Mouse (Mus musculus) hindbrain, embryonic 14.5 days (tissue): ENCODE measurements around the gene St13. TPM values are rescaled to one million over a fixed set of nuclear protein-coding genes. Genes with fewer than 3 reads are reported as not detected.
"Not testable (repeated sequence)": the region's sequence is repeated elsewhere in the genome, so short reads cannot be mapped to it uniquely, and the experiment has no call there.

Source experiments
- ATAC-seq: fragments of 200-750 bp; cut with Nextera tagmentation; 2 replicates; pipeline ENCODE4 v1.8.0; 2017; ENCODE audit warnings: moderate number of reproducible peaks, mild to moderate bottlenecking, moderate TSS enrichment, moderate library complexity; ENCODE audit not compliant: low FRiP score
- DNase-seq: peaks from one replicate; pipeline ENCODE4 v3.0.0-alpha.2; 2015; ENCODE audit warnings: low spot score
- H3K27ac ChIP-seq: fragments of 300-500 bp; sonication (generic); 2 replicates; pipeline ENCODE4 v1.5.1; 2014; ENCODE audit warnings: mild to moderate bottlenecking, moderate library complexity
- H3K27me3 ChIP-seq: fragments of 300-500 bp; sonication (generic); 2 replicates; pipeline ENCODE4 v1.6.1; 2014; ENCODE audit warnings: mild to moderate bottlenecking, low read length, mixed read lengths; ENCODE audit not compliant: control insufficient read depth, insufficient read depth
- H3K36me3 ChIP-seq: fragments of 300-500 bp; sonication (generic); replicated peaks from 2 replicates; pipeline ENCODE4 v1.6.1; 2014; ENCODE audit not compliant: control insufficient read depth, insufficient read depth
- H3K4me1 ChIP-seq: fragments of 300-500 bp; sonication (generic); replicated peaks from 2 replicates; pipeline ENCODE4 v1.6.1; 2014; ENCODE audit warnings: antibody characterized with exemption, low read length, mixed read lengths; ENCODE audit not compliant: control insufficient read depth, insufficient read depth
- H3K4me2 ChIP-seq: fragments of 300-500 bp; sonication (generic); replicated peaks from 2 replicates; pipeline ENCODE4 v1.6.1; 2014; ENCODE audit warnings: mild to moderate bottlenecking, moderate library complexity
- H3K4me3 ChIP-seq: fragments of 300-500 bp; sonication (generic); replicated peaks from 2 replicates; pipeline ENCODE4 v1.5.1; 2014; ENCODE audit warnings: mild to moderate bottlenecking, low read length
- H3K9ac ChIP-seq: fragments of 300-500 bp; sonication (generic); 2 replicates; pipeline ENCODE4 v1.6.1; 2014
- H3K9me3 ChIP-seq: fragments of 300-500 bp; sonication (generic); 2 replicates; pipeline ENCODE4 v1.6.1; 2016; ENCODE audit warnings: low read length; ENCODE audit not compliant: control insufficient read depth
- WGBS: fragments of 180-500 bp; shearing (Covaris S2); extraction: QIAGEN DNeasy Blood & Tissue Kit; methylation state at CpG from one replicate; pipeline ENCODE4 v1.1.7; 2014; 5-methylcytosine and 5-hydroxymethylcytosine counted together
- polyA plus RNA-seq: library from polyadenylated mRNA; unstranded; fragments of >200 nt; fragmentation: Nextera tagmentation; extraction: Ambion mirVana; gene quantifications from 2 replicates; pipeline ENCODE4 v1.2.1, GENCODE M21; 2014

The St13 gene
- polyA plus RNA-seq, 1 experiment from 2014 or later: 172 TPM

DNA sequence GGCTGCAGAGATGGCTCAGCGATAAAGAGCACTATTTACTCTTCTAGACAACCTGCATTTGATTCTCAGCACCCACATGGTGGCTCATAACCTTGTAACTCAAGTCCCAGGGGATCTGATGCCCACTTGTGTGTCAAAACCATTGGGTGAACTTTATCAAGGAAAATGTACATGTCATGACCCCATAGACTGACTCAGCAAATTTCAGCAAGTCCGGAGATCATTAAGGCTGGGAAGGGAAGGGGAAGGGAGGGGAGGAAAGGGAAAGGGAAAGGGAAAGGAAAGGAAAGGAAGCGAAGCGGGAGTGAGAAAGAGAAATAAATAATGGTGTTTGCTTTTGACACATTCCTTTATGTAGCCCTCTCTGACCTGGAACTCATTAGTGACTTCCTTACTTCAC lies 18.2 kb upstream of the St13 start:
- no peak overlapping the region for H3K4me3 ChIP-seq
- no peaks in the 10 kb centered on the region for H3K9me3 ChIP-seq
- no peak overlapping the region for H3K4me2 ChIP-seq
- no peak overlapping the region for H3K9ac ChIP-seq
- 0 out of 2 replicates have a peak, but pooled peaks cover 3% of the 10 kb centered on the region for H3K36me3 ChIP-seq
- no peak overlapping the region for H3K27ac ChIP-seq
- no peaks in the 10 kb centered on the region for H3K27me3 ChIP-seq
- no peaks in the 10 kb centered on the region for H3K4me1 ChIP-seq
- ATAC-seq: no peak
- 98% methylated on average over 4 of the region's 4 CpGs for WGBS
- no peak for DNase-seq

DNA sequence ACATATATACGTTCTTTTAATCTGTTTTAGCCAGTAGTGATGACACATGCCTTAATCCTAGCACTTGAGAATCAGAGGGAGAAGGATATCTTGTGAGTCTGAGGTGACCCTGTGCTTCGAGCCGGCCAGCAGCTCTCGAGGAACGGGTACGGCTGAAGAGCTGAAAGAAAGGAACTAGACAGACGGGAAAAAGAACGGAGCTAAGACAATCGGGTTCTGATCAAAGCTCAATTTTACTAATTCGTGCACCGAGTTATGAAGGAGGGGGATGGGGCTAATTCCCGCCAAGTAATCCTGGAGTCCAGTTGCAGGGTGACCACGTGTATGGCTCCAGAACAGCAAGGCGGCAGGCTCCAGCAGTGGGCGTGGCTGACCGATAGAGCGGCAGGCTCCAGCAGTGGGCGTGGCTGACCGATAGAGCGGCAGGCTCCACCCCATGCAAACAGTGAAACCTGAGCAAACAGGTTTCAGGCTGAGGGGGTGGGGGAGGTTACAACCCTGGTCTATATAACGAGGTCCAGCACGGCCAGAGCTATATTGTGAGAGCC lies 17.0 kb upstream of the St13 start:
- not testable (repeated sequence) for H3K9me3 ChIP-seq, H3K4me1 ChIP-seq, H3K4me3 ChIP-seq, ATAC-seq, DNase-seq, H3K27ac ChIP-seq, H3K36me3 ChIP-seq, H3K27me3 ChIP-seq
- Histone ChIP-seq H3K4me2 (peak overlapping the region; percentile 34; the same call in 1 of the 2 replicates), H3K9ac (peak overlapping the region; percentile 12; the same call in 1 of the 2 replicates)
- 12% methylated on average over 22 of the region's 22 CpGs for WGBS

DNA sequence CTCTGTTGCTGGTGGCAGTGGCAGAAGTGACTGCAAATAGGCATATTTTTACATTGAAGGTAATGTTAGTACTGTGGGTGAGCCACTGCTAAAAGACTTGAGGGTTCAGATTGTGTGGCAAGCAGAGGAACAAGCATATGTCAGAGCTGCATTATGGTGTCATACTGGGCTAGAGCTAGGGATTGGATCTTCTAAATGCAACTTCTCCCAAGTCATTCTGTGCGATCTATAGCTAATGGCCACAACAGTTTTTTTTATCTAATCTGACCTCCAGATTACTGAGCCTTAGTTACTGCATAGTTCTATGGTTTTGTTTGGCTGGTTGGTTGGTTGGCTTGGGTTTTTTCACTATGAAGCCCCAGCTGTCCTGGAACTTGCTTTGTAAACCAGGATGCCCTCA lies 8.3 kb upstream of the St13 start, which contains the start of gene Dnajb7:
Gene Dnajb7, minus strand, starts transcription at position 101 of the 400 bp plus-strand sequence.
- H3K4me1 ChIP-seq: no peaks in the 10 kb centered on the region
- no peak within 1 kb of the TSS for H3K4me2 ChIP-seq
- ATAC-seq (no peak), DNase-seq (no peak)
- no peaks in the 10 kb centered on the region for H3K27me3 ChIP-seq
- WGBS: 96% methylated on average over 1 of the region's 1 CpGs
- no peaks in the 10 kb centered on the region for H3K36me3 ChIP-seq
- no peak within 1 kb of the TSS for H3K27ac ChIP-seq
- no peaks in the 10 kb centered on the region for H3K9me3 ChIP-seq
- no peak within 1 kb of the TSS for H3K9ac ChIP-seq
- no peak within 1 kb of the TSS for H3K4me3 ChIP-seq

- H3K4me1 ChIP-seq: peaks cover 8% of the 10 kb centered on the region
- DNase-seq (no peak), ATAC-seq (no peak)
- 87% methylated on average over 3 of the region's 3 CpGs for WGBS
- no peak overlapping the region for H3K27ac ChIP-seq
- H3K36me3 ChIP-seq: no peaks in the 10 kb centered on the region; the same call in 1 of the 2 replicates
- no peak overlapping the region for H3K4me3 ChIP-seq
- no peak overlapping the region for H3K9ac ChIP-seq
- H3K9me3 ChIP-seq: no peaks in the 10 kb centered on the region
- H3K27me3 ChIP-seq: no peaks in the 10 kb centered on the region
- no peak overlapping the region for H3K4me2 ChIP-seq
Observed at GRCm38 (mm10) chr15:81405008-81405407, 5.1 kb upstream of the St13 start.

- H3K27me3 ChIP-seq: no peaks in the 10 kb centered on the region
- H3K9me3 ChIP-seq: no peaks in the 10 kb centered on the region
- under 1% methylated on average over 21 of the region's 21 CpGs for WGBS
- H3K4me3 ChIP-seq: peak overlapping the region; percentile 73
- H3K4me2 ChIP-seq: peak overlapping the region; percentile 83
- peak overlapping the region; percentile 99 for H3K27ac ChIP-seq
- ATAC-seq (no peak; the same call in 1 of the 2 replicates), DNase-seq (no peak)
- peaks cover 21% of the 10 kb centered on the region for H3K4me1 ChIP-seq
- no peaks in the 10 kb centered on the region; the same call in 1 of the 2 replicates for H3K36me3 ChIP-seq
- H3K9ac ChIP-seq: peak overlapping the region; percentile 96
Observed at GRCm38 (mm10) chr15:81399297-81399637, 610 bp downstream of the St13 start.

GRCm38 (mm10) chr15:81398189-81398588 lies 1.7 kb downstream of the St13 start:
- H3K4me3 ChIP-seq: peak overlapping the region; percentile 73
- H3K9ac ChIP-seq: peak overlapping the region; percentile 96
- no peaks in the 10 kb centered on the region; the same call in 1 of the 2 replicates for H3K36me3 ChIP-seq
- H3K27ac ChIP-seq: no peak overlapping the region
- DNase-seq (no peak), ATAC-seq (no peak)
- H3K4me2 ChIP-seq: peak overlapping the region; percentile 83
- no peaks in the 10 kb centered on the region for H3K27me3 ChIP-seq
- H3K4me1 ChIP-seq: peaks cover 21% of the 10 kb centered on the region
- H3K9me3 ChIP-seq: no peaks in the 10 kb centered on the region

- Histone ChIP-seq H3K4me2 (no peak overlapping the region), H3K9me3 (no peaks in the 10 kb centered on the region), H3K4me1 (peaks cover 13% of the 10 kb centered on the region), H3K27ac (no peak overlapping the region), H3K36me3 (peaks cover 26% of the 10 kb centered on the region), H3K27me3 (no peaks in the 10 kb centered on the region), H3K9ac (no peak overlapping the region), H3K4me3 (no peak overlapping the region)
- WGBS: 92% methylated on average over 8 of the region's 8 CpGs
- ATAC-seq (no peak), DNase-seq (no peak)
Observed at GRCm38 (mm10) chr15:81394211-81394915, 5.5 kb downstream of the St13 start.

GRCm38 (mm10) chr15:81392997-81393396 lies 6.9 kb downstream of the St13 start:
- DNase-seq: no peak
- no peak for ATAC-seq
- peaks cover 6% of the 10 kb centered on the region; the same call in 1 of the 2 replicates for H3K4me1 ChIP-seq
- no peaks in the 10 kb centered on the region for H3K27me3 ChIP-seq
- H3K4me3 ChIP-seq: no peak overlapping the region
- H3K27ac ChIP-seq: no peak overlapping the region
- H3K9ac ChIP-seq: no peak overlapping the region
- no peaks in the 10 kb centered on the region for H3K9me3 ChIP-seq
- peaks cover 39% of the 10 kb centered on the region for H3K36me3 ChIP-seq
- H3K4me2 ChIP-seq: no peak overlapping the region

- Histone ChIP-seq H3K9ac (no peak overlapping the region), H3K27ac (no peak overlapping the region), H3K4me3 (no peak overlapping the region), H3K27me3 (no peaks in the 10 kb centered on the region), H3K4me2 (no peak overlapping the region), H3K4me1 (no peaks in the 10 kb centered on the region), H3K9me3 (no peaks in the 10 kb centered on the region), H3K36me3 (peaks cover 97% of the 10 kb centered on the region)
- DNase-seq (no peak), ATAC-seq (no peak)
- WGBS: 94% methylated on average over 5 of the region's 5 CpGs
Observed at GRCm38 (mm10) chr15:81386327-81386726, 13.6 kb downstream of the St13 start.
